Mouse (Mus musculus) forebrain, embryonic 15.5 days (tissue): ENCODE data around the gene Ippk. TPM values are rescaled to one million over a fixed set of nuclear protein-coding genes. Genes with fewer than 3 reads are reported as not detected.

Source experiments
- ATAC-seq: fragments of 200-750 bp; cut with Nextera tagmentation; replicated peaks from 2 replicates; pipeline ENCODE4 v1.8.0; 2017; ENCODE audit warnings: mild to moderate bottlenecking, moderate TSS enrichment, moderate library complexity
- H3K27ac ChIP-seq: fragments of 300-500 bp; sonication (generic); replicated peaks from 2 replicates; pipeline ENCODE4 v1.5.1; 2015; ENCODE audit warnings: mild to moderate bottlenecking, inconsistent platforms
- H3K27me3 ChIP-seq: fragments of 300-500 bp; sonication (generic); 2 replicates; pipeline ENCODE4 v1.6.1; 2015; ENCODE audit warnings: inconsistent platforms
- H3K36me3 ChIP-seq: fragments of 300-500 bp; sonication (generic); 2 replicates; pipeline ENCODE4 v1.6.1; 2015; ENCODE audit warnings: mild to moderate bottlenecking, inconsistent platforms
- H3K4me1 ChIP-seq: fragments of 300-500 bp; sonication (generic); 2 replicates; pipeline ENCODE4 v1.6.1; 2015; ENCODE audit warnings: inconsistent platforms
- H3K4me2 ChIP-seq: fragments of 300-500 bp; sonication (generic); replicated peaks from 2 replicates; pipeline ENCODE4 v1.6.1; 2015; ENCODE audit warnings: mild to moderate bottlenecking, inconsistent platforms
- H3K4me3 ChIP-seq: fragments of 300-500 bp; sonication (generic); 2 replicates; pipeline ENCODE4 v1.5.1; 2015; ENCODE audit warnings: mild to moderate bottlenecking, inconsistent platforms
- H3K9ac ChIP-seq: fragments of 300-500 bp; sonication (generic); replicated peaks from 2 replicates; pipeline ENCODE4 v1.6.1; 2015; ENCODE audit warnings: mild to moderate bottlenecking, inconsistent platforms
- H3K9me3 ChIP-seq: fragments of 300-500 bp; sonication (generic); 2 replicates; pipeline ENCODE4 v1.6.1; 2016; ENCODE audit warnings: inconsistent platforms
- WGBS: fragments of 180-500 bp; shearing (Covaris S2); methylation state at CpG from one replicate; pipeline ENCODE4 v1.1.7; 2015; ENCODE audit warnings: mixed read lengths; 5-methylcytosine and 5-hydroxymethylcytosine counted together
- polyA plus RNA-seq: library from polyadenylated mRNA; unstranded; fragments of >200 nt; fragmentation: Nextera tagmentation; extraction: Ambion mirVana; gene quantifications from 2 replicates; pipeline ENCODE4 v1.2.1, GENCODE M21; 2015

Ippk gene
- 15.1 and 15.9 TPM in 2 replicates for polyA plus RNA-seq

- H3K4me2 ChIP-seq = peak within 1 kb of the TSS; percentile 97
- under 1% methylated on average over 69 of the region's 69 CpGs for WGBS
Measured at GRCm38 (mm10) chr13:49420754-49421605, at the start of gene Ippk. Ippk (plus strand) TSS chr13:49421249.

GRCm38 (mm10) chr13:49371428-49371899 is 49.6 kb upstream of the Ippk start:
- H3K4me2 ChIP-seq = no peak overlapping the region
- no peak overlapping the region for H3K4me3 ChIP-seq
- H3K4me1 ChIP-seq = 0 out of 2 replicates have a peak, but pooled peaks cover 8% of the 10 kb centered on the region
- H3K9ac ChIP-seq = no peak overlapping the region
- H3K27me3 ChIP-seq = no peaks in the 10 kb centered on the region
- H3K9me3 ChIP-seq = no peaks in the 10 kb centered on the region
- H3K36me3 ChIP-seq = peaks cover 23% of the 10 kb centered on the region
- WGBS = 83% methylated on average over 3 of the region's 3 CpGs
- H3K27ac ChIP-seq = no peak overlapping the region
- peak; percentile 48; the same call in 1 of the 2 replicates for ATAC-seq

More at GRCm38 (mm10) chr13:49420754-49421605, at the start of gene Ippk:
- Histone ChIP-seq H3K4me1 (peaks cover 30% of the 10 kb centered on the region), H3K9ac (peak within 1 kb of the TSS; percentile 91), H3K36me3 (no peaks in the 10 kb centered on the region), H3K27ac (peak within 1 kb of the TSS; percentile 85), H3K9me3 (no peaks in the 10 kb centered on the region), H3K27me3 (no peaks in the 10 kb centered on the region), H3K4me3 (peak within 1 kb of the TSS; percentile 94)
- peak; percentile 98 for ATAC-seq

- Histone ChIP-seq H3K9me3 (no peaks in the 10 kb centered on the region), H3K4me3 (no peak overlapping the region), H3K27me3 (no peaks in the 10 kb centered on the region), H3K36me3 (peaks cover 33% of the 10 kb centered on the region), H3K4me2 (no peak overlapping the region), H3K27ac (no peak overlapping the region), H3K4me1 (0 out of 2 replicates have a peak, but pooled peaks cover 7% of the 10 kb centered on the region), H3K9ac (no peak overlapping the region)
- 92% methylated on average over 9 of the region's 9 CpGs for WGBS
- no peak for ATAC-seq
Measured at GRCm38 (mm10) chr13:49372370-49373060, 48.5 kb upstream of the Ippk start.

GRCm38 (mm10) chr13:49374304-49374703 is 46.7 kb upstream of the Ippk start:
- Histone ChIP-seq H3K4me1 (no peaks in the 10 kb centered on the region), H3K4me3 (no peak overlapping the region), H3K36me3 (peaks cover 51% of the 10 kb centered on the region), H3K27me3 (no peaks in the 10 kb centered on the region), H3K9ac (no peak overlapping the region), H3K27ac (no peak overlapping the region), H3K4me2 (no peak overlapping the region), H3K9me3 (no peaks in the 10 kb centered on the region)
- ATAC-seq = no peak
- WGBS = 62% methylated on average over 6 of the region's 6 CpGs

GRCm38 (mm10) chr13:49374730-49375129 is 46.3 kb upstream of the Ippk start:
- no peaks in the 10 kb centered on the region for H3K4me1 ChIP-seq
- WGBS = 89% methylated on average over 6 of the region's 6 CpGs
- no peak overlapping the region for H3K4me2 ChIP-seq
- H3K27me3 ChIP-seq = no peaks in the 10 kb centered on the region
- ATAC-seq = no peak
- no peak overlapping the region for H3K4me3 ChIP-seq
- H3K9ac ChIP-seq = no peak overlapping the region
- peaks cover 51% of the 10 kb centered on the region for H3K36me3 ChIP-seq
- no peak overlapping the region for H3K27ac ChIP-seq
- no peaks in the 10 kb centered on the region for H3K9me3 ChIP-seq

GRCm38 (mm10) chr13:49377608-49378007 is 43.4 kb upstream of the Ippk start:
- H3K27me3 ChIP-seq = no peaks in the 10 kb centered on the region
- peaks cover 69% of the 10 kb centered on the region for H3K36me3 ChIP-seq
- H3K9ac ChIP-seq = no peak overlapping the region
- no peak overlapping the region for H3K4me2 ChIP-seq
- ATAC-seq = no peak
- H3K4me3 ChIP-seq = no peak overlapping the region
- H3K9me3 ChIP-seq = no peaks in the 10 kb centered on the region
- no peaks in the 10 kb centered on the region for H3K4me1 ChIP-seq
- H3K27ac ChIP-seq = no peak overlapping the region
- WGBS = 84% methylated on average over 6 of the region's 6 CpGs

- no peak overlapping the region for H3K4me2 ChIP-seq
- H3K27ac ChIP-seq = no peak overlapping the region
- H3K9me3 ChIP-seq = no peaks in the 10 kb centered on the region
- peaks cover 86% of the 10 kb centered on the region for H3K36me3 ChIP-seq
- WGBS = 93% methylated on average over 20 of the region's 20 CpGs
- H3K4me1 ChIP-seq = no peaks in the 10 kb centered on the region
- no peaks in the 10 kb centered on the region for H3K27me3 ChIP-seq
- H3K9ac ChIP-seq = no peak overlapping the region
- H3K4me3 ChIP-seq = no peak overlapping the region
- no peak for ATAC-seq
Measured at GRCm38 (mm10) chr13:49379301-49379700, 41.7 kb upstream of the Ippk start.

GRCm38 (mm10) chr13:49381230-49381629 is 39.8 kb upstream of the Ippk start:
- no peaks in the 10 kb centered on the region for H3K27me3 ChIP-seq
- H3K36me3 ChIP-seq = peaks cover 78% of the 10 kb centered on the region

GRCm38 (mm10) chr13:49382997-49383396 is 38.1 kb upstream of the Ippk start:
- WGBS = 96% methylated on average over 23 of the region's 23 CpGs
- H3K9ac ChIP-seq = no peak overlapping the region
- peaks cover 66% of the 10 kb centered on the region for H3K36me3 ChIP-seq
- ATAC-seq = no peak
- no peak overlapping the region for H3K27ac ChIP-seq
- no peaks in the 10 kb centered on the region for H3K27me3 ChIP-seq
- no peaks in the 10 kb centered on the region for H3K9me3 ChIP-seq
- no peaks in the 10 kb centered on the region for H3K4me1 ChIP-seq
- no peak overlapping the region for H3K4me3 ChIP-seq
- H3K4me2 ChIP-seq = no peak overlapping the region

More at GRCm38 (mm10) chr13:49381230-49381629, 39.8 kb upstream of the Ippk start:
- no peak overlapping the region for H3K4me2 ChIP-seq
- WGBS = 29% methylated on average over 3 of the region's 3 CpGs
- H3K27ac ChIP-seq = no peak overlapping the region
- ATAC-seq = peak; percentile 68
- no peaks in the 10 kb centered on the region for H3K9me3 ChIP-seq
- no peaks in the 10 kb centered on the region for H3K4me1 ChIP-seq
- H3K4me3 ChIP-seq = no peak overlapping the region
- H3K9ac ChIP-seq = no peak overlapping the region

- Histone ChIP-seq H3K4me3 (no peak overlapping the region), H3K9me3 (no peaks in the 10 kb centered on the region), H3K4me2 (no peak overlapping the region), H3K9ac (no peak overlapping the region), H3K27ac (no peak overlapping the region), H3K4me1 (no peaks in the 10 kb centered on the region), H3K27me3 (no peaks in the 10 kb centered on the region), H3K36me3 (peaks cover 47% of the 10 kb centered on the region)
- ATAC-seq = no peak
- WGBS = 82% methylated on average over 16 of the region's 16 CpGs
Measured at GRCm38 (mm10) chr13:49384751-49385463, 36.1 kb upstream of the Ippk start.

GRCm38 (mm10) chr13:49391374-49391773 is 29.7 kb upstream of the Ippk start:
- no peak overlapping the region for H3K4me3 ChIP-seq
- no peak for ATAC-seq
- peaks cover 13% of the 10 kb centered on the region; the same call in 1 of the 2 replicates for H3K36me3 ChIP-seq
- H3K27ac ChIP-seq = no peak overlapping the region
- no peak overlapping the region for H3K9ac ChIP-seq
- H3K4me2 ChIP-seq = no peak overlapping the region
- no peaks in the 10 kb centered on the region for H3K4me1 ChIP-seq
- 96% methylated on average over 2 of the region's 2 CpGs for WGBS
- H3K27me3 ChIP-seq = no peaks in the 10 kb centered on the region
- H3K9me3 ChIP-seq = no peaks in the 10 kb centered on the region
